Mouse (Mus musculus) 3T3-L1 (cell line): ENCODE measurements at regions not wholly inside any gene's neighbourhood (a gene's known extent, or its start where the extent isn't known, plus 50 kb on each side); places are given as distances from the start of the nearest gene placed in this dataset.
"Not testable (repeated sequence)": the region's sequence is repeated elsewhere in the genome, so short reads cannot be mapped to it uniquely, and the experiment has no call there.

ENCODE experiments used
- DNase-seq: peaks from one replicate; pipeline ENCODE4 v3.0.0-alpha.2; 2015; ENCODE audit warnings: low read depth, low spot score

DNA sequence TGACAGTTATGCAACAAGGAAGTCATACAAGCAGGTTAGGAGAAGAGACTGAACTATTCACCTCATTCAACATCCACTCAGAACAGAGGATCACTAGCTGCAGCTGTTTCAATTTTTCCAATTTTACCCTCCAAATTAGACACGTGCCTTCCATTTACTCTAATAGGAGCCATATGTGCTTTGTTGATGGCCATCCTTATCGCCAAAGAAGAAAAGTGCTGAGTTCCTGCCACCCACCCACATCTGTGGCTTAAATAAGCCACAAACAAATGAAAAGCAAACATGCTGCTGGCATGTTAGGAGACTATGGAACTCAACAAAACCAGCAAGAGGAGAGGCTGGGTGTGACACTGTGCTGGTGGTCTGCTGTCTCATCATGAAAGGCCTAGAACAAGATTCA lies 1786.1 kb downstream of the 9330182O14Rik start:
- peak; percentile 6 for DNase-seq

GRCm38 (mm10) chr15:41936697-41937096 lies 1802.5 kb downstream of the 9330182O14Rik start:
- DNase-seq: no peak

DNA sequence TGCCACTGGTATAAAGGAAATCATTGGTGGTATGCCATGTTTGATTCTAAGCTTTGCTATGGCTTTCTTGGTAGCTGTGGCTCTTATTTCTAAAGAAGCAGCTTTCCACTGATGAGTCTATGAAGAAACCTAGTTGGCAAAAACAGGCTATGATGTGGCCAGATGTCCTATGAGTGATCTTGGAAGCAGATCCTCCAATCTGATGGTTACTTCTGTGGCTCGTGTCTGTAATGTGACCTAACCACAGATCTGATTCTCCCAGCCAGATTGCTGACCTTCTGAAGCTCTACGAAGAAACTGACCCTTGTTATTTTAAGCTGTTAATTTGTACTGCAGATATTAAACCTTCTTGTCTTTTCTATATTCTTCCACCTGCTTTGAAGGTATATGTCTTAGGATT lies 1811.1 kb downstream of the 9330182O14Rik start:
- no peak for DNase-seq

GRCm38 (mm10) chr15:41947888-41948287 lies 1813.7 kb downstream of the 9330182O14Rik start:
- no peak for DNase-seq

DNA sequence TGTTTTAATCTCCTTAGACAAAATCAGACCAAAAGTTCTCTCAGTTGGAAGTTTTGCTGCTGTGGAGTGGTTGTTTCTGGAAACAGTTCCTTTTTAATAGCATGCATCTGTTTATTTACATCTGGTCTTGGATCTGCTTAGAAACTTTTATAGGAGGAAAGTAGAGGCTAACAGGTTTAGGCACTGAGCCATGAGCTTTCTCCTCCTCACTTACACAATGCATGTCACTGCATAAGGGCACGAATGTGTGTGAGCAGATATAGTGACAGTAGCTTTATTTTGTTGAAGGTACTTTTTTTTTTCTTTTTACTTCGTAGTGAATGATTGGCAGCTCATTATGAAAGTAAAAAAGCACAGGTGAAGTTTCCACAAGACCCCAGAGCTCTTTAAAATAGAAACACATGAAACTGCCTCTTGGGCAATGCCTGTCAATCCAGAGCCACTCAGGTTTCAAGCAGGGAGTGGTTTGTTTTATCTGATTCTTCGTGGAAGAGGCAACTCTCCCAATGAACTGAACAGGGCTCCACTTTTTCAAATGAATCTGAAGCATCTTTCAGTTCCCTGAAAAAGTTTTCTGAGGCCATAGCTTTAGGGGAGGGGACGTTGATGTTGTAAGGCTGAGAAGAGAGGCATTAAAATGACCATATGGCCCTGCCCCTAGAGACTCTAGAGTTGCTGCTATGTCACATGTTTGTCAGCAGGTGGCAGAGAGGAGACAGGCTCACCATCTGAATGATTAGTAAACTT lies 1814.4 kb downstream of the 9330182O14Rik start:
- DNase-seq: peak; percentile 58

DNA sequence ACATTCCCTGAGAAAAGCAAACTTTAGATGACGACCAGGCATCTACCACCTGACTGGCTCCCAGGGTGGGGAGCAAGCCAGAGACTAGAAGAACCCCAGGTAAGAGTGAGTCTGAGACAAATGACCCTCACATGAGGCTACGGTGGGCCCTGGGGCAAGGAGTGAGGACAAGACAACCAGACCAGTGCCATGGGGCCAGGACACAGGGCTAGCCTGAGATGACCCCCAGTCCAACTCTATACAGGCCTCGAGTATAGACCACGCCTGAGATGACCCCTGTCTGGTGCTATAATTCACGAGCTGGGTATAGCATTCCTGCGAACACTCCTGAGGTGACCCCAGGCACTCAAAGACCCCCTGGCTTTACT lies 1814.9 kb downstream of the 9330182O14Rik start:
- no peak for DNase-seq

DNA sequence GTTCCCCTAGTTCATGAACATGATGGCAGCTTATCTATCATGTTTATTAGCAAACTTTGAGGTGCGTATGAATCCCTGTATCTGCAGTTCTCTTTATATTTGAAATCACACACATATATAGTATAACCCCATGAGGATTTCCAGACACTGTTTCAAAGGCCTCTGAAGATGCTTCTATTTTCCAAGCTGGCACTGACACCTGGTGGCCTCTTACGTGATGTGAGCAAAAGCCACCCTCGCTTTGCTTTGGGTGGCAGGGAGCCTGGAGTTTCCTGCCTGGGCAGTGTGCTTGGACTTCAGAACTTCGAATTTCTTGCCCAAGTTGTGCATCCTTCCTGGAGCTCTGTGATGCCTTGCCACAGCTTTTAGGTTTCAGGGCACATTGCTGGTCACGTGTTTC lies 1817.1 kb downstream of the 9330182O14Rik start:
- DNase-seq: peak; percentile 48

GRCm38 (mm10) chr15:41960597-41960996 lies 1826.4 kb downstream of the 9330182O14Rik start:
- DNase-seq: no peak

- peak; percentile 13 for DNase-seq
These were observed 1836.7 kb downstream of the 9330182O14Rik start for GRCm38 (mm10) chr15:41970877-41971276.

- peak; percentile 85 for DNase-seq
These were observed 1839.1 kb downstream of the 9330182O14Rik start for GRCm38 (mm10) chr15:41973263-41973662.

GRCm38 (mm10) chr15:41977196-41977595 lies 1843.0 kb downstream of the 9330182O14Rik start:
- no peak for DNase-seq

- no peak for DNase-seq
These were observed 1843.6 kb downstream of the 9330182O14Rik start for GRCm38 (mm10) chr15:41977649-41978231.

DNA sequence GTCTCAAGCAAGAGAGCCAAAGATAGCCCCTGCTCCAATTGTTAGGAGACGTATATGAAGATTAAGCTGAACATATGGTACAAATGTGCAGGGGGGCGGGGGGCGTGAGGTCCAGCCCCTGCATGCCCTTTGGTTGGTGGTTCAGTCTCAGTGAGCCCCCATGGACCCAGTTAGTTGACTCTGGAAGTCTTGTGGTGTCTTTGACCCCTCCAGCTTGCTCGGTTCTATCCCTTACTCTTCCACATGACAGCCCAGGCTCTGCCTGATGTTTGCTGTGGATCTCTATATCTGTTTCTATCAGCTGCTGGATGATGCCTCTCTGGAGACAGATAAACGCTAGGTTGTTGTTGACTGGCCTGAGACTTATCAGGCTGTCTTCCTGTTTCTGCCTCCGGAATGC lies 1849.1 kb downstream of the 9330182O14Rik start:
- DNase-seq: no peak

DNA sequence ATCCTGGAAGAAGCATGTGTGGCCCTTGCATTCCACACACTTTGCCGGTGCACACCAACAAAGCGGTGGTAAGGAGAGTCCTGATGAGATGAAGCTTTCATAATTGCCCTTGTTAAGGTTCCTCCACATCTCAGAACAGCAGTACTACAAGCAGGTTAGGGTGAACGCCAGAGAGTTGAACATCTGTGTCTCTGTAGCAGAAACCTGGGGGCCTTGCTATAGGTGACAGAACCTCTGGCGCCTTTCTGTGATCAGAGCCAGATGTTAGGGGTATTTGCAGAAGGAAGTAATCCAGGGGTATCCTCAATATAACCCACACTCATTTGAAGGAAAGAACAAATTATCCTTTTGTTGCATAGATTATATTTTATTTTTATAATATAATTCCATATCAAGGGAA lies 1850.1 kb downstream of the 9330182O14Rik start:
- DNase-seq: no peak

- peak; percentile 39 for DNase-seq
These were observed 1852.1 kb downstream of the 9330182O14Rik start for GRCm38 (mm10) chr15:41986264-41986663.

DNA sequence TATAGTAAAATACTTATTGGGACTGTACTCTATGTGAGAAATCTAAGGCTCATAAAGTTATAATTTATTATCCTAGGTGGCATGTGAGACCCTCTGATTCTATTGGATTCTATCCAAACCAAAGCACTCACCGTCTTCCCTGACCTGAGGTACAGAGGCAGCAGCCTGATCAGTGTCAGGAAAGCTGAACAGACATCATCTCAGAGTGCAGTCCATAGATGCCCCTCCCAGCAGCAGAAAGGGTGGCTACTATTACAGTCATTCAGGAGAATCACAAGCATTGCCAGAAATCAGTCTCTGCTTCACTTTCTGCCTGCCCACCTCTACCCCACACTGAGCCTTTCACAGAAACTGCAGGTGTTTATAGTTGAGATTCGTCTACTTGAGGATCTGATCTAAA lies 1854.9 kb downstream of the 9330182O14Rik start:
- DNase-seq: no peak

- peak; percentile 15 for DNase-seq
These were observed 1857.7 kb downstream of the 9330182O14Rik start for GRCm38 (mm10) chr15:41991816-41992215.

DNA sequence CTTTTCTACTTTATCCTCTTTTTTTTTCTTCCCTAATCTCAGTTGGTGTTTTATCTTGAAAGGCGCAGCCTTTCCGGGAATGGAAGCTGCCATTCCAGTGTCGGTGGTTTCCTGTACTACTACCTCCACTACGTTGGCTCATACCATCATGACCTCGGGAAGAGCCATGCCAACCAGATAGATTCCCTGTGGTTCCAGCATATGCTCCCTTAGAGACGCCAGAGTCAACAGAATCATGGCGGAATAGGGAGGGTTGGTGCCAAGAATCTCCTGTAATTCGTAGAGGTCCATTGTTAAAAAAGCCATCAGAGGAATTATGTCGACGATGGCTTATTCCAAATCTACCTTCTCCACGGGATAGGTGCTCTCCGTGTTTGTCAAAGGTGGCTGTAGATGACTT lies 1898.1 kb downstream of the 9330182O14Rik start:
- DNase-seq: not testable (repeated sequence)

GRCm38 (mm10) chr15:42047088-42047976 lies 1913.2 kb downstream of the 9330182O14Rik start:
- DNase-seq: no peak

DNA sequence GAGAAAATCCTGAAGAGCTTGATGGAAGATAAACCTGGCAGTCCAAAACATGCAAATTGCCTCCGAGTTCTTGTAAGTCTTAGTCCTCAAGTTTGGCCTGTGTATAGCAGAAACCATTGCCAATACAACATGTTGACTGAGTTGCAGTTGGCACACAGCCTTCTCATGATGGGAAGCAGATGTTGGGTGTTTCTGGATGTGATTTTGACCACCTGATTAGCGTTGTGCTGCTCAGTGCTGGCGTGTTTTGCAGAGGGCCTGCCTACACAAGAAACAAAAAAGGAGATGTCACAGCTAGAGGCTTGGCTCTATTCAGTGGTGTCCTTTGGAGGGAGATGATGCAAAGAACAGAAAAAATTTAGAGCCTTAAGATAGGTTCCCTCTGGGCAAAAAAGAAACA lies 1922.6 kb downstream of the 9330182O14Rik start:
- peak; percentile 83 for DNase-seq

DNA sequence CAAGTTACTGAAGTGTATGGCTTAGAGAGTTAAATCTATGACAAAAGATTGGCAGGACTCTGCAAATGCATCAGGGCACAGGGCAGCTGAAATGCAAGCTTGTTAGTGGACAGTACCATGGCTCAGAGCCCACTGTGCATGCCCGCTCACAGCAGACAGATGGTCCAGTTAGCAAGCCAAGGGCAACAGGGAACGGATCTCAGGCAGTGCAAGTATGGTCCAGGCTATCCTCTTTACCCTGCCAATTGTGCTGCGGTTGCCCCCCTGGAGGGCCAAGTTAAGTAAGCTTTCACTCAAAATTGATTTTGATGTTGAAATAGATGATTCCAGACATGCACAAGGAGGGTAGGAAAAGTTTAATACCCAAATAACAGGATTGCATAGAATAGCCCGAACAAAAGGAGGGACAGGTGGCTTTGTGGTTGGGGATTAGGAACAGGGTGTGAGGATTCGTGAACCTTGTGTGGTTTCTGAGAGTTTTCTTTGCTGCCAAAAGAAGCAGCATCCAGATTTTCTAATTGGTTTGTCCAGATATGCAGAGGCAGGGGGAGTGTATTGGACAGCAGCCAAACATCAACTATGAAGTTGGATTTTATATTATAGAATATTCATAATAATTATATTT lies 1934.2 kb downstream of the 9330182O14Rik start:
- peak; percentile 9 for DNase-seq

GRCm38 (mm10) chr15:42069072-42069471 lies 1934.9 kb downstream of the 9330182O14Rik start:
- no peak for DNase-seq
